Mouse (Mus musculus): ENCODE measurements around the gene Irf1.

The Irf1 gene

GRCm38 (mm10) chr11:53813001-53813868 is 43.4 kb downstream of the Irf1 start:
- DNase-seq: no peak

- no peak for DNase-seq
Observed at GRCm38 (mm10) chr11:53814810-53815209, 45.0 kb downstream of the Irf1 start.

- DNase-seq: no peak
Observed at GRCm38 (mm10) chr11:53816841-53817375, 47.1 kb downstream of the Irf1 start.

GRCm38 (mm10) chr11:53818794-53819193 is 49.0 kb downstream of the Irf1 start:
- DNase-seq: no peak

GRCm38 (mm10) chr11:53819511-53819910 is 49.7 kb downstream of the Irf1 start:
- DNase-seq: no peak

GRCm38 (mm10) chr11:53820516-53821170 is 50.8 kb downstream of the Irf1 start:
- no peak for DNase-seq

GRCm38 (mm10) chr11:53821230-53821944 is 51.6 kb downstream of the Irf1 start:
- DNase-seq: no peak

- DNase-seq: no peak
Observed at GRCm38 (mm10) chr11:53821945-53822338, 52.1 kb downstream of the Irf1 start.

GRCm38 (mm10) chr11:53825409-53825808 is 55.6 kb downstream of the Irf1 start:
- no peak for DNase-seq

Measured in spleen, adult 18-20 months (tissue).